ENCODE assay signal across 7 mouse cellular contexts in genomic region chr7:92741152-92741860, GRCm38 (mm10). TPM values are rescaled to one million over a fixed set of nuclear protein-coding genes. Genes with fewer than 3 reads are reported as not detected.
DNase-seq lines count a peak whose midpoint lies in the region; ATAC-seq lines count a peak whose summit lies in the region.

Rab30 (plus strand) TSS chr7:92741603.

- no peaks in the 10 kb centered on the region for H3K27me3 ChIP-seq in embryonic facial prominence, embryonic 11.5 days (ENCODE audit: control insufficient read depth, insufficient read depth, low read length)
- H3K27me3 ChIP-seq in limb, embryonic 10.5 days (ENCODE audit: low read depth, poor library complexity, severe bottlenecking): no peaks in the 10 kb centered on the region
- H3K27me3 ChIP-seq in midbrain, embryonic 13.5 days: no peaks in the 10 kb centered on the region

- peak; percentile 94 for DNase-seq in adrenal gland, postnatal 14 days
- DNase-seq in embryonic facial prominence, embryonic 11.5 days (ENCODE audit: low spot score): peak; percentile 99
- DNase-seq in kidney, adult 11 months: peak; percentile 99
- peak; percentile 92 for DNase-seq in limb, embryonic 10.5 days (ENCODE audit: low spot score)
- peak; percentile 82 for DNase-seq in spleen, adult 12 weeks (ENCODE audit: low spot score)

- H3K4me1 ChIP-seq in embryonic facial prominence, embryonic 11.5 days (ENCODE audit: control insufficient read depth, insufficient read depth, low read length): no peaks in the 10 kb centered on the region
- peaks cover 38% of the 10 kb centered on the region for H3K4me1 ChIP-seq in limb, embryonic 10.5 days
- H3K4me1 ChIP-seq in midbrain, embryonic 13.5 days (replicated peaks): peaks cover 54% of the 10 kb centered on the region

- H3K36me3 ChIP-seq in embryonic facial prominence, embryonic 11.5 days (replicated peaks; ENCODE audit: control insufficient read depth, insufficient read depth, low read depth, low read length): no peaks in the 10 kb centered on the region
- peaks cover 31% of the 10 kb centered on the region for H3K36me3 ChIP-seq in limb, embryonic 10.5 days
- peaks cover 5% of the 10 kb centered on the region for H3K36me3 ChIP-seq in midbrain, embryonic 13.5 days

- peak within 1 kb of the TSS; percentile 94 for H3K9ac ChIP-seq in embryonic facial prominence, embryonic 11.5 days (replicated peaks; ENCODE audit: low read length)
- H3K9ac ChIP-seq in midbrain, embryonic 13.5 days (replicated peaks): peak within 1 kb of the TSS; percentile 96

- H3K27ac ChIP-seq in embryonic facial prominence, embryonic 11.5 days (replicated peaks; ENCODE audit: low read depth, low read length): peak within 1 kb of the TSS; percentile 82
- H3K27ac ChIP-seq in limb, embryonic 10.5 days: peak within 1 kb of the TSS; percentile 98
- H3K27ac ChIP-seq in midbrain, embryonic 13.5 days: peak within 1 kb of the TSS; percentile 97

- H3K4me2 ChIP-seq in embryonic facial prominence, embryonic 11.5 days (ENCODE audit: low read depth, low read length): peak within 1 kb of the TSS; percentile 88
- peak within 1 kb of the TSS; percentile 82 for H3K4me2 ChIP-seq in midbrain, embryonic 13.5 days (replicated peaks)

- peak; percentile 100 for ATAC-seq in embryonic facial prominence, embryonic 11.5 days (replicated peaks; ENCODE audit: insufficient number of reproducible peaks, low FRiP score, low TSS enrichment, low read depth)
- peak; percentile 93 for ATAC-seq in granulocyte monocyte progenitor cell, adult 5-6 weeks (replicated peaks; ENCODE audit: poor library complexity, severe bottlenecking)
- ATAC-seq in midbrain, embryonic 13.5 days: peak; percentile 100

- H3K9me3 ChIP-seq in embryonic facial prominence, embryonic 11.5 days (replicated peaks; ENCODE audit: control insufficient read depth, low read length): no peaks in the 10 kb centered on the region
- no peaks in the 10 kb centered on the region for H3K9me3 ChIP-seq in limb, embryonic 10.5 days (replicated peaks)
- no peaks in the 10 kb centered on the region for H3K9me3 ChIP-seq in midbrain, embryonic 13.5 days

- peak within 1 kb of the TSS; percentile 65 for H3K4me3 ChIP-seq in embryonic facial prominence, embryonic 11.5 days (ENCODE audit: low read depth, low read length)
- peak within 1 kb of the TSS; percentile 87 for H3K4me3 ChIP-seq in limb, embryonic 10.5 days
- H3K4me3 ChIP-seq in midbrain, embryonic 13.5 days (replicated peaks): peak within 1 kb of the TSS; percentile 77

- under 1% methylated on average over 38 of the region's 38 CpGs for WGBS in embryonic facial prominence, embryonic 11.5 days
- 0% methylated on average over 38 of the region's 38 CpGs for WGBS in limb, embryonic 10.5 days
- under 1% methylated on average over 38 of the region's 38 CpGs for WGBS in midbrain, embryonic 13.5 days

RNA-seq across cellular contexts. Expression of gene Rab30, which starts in this region (rescaled TPM):
- total RNA-seq in adrenal gland, postnatal 14 days (2021): 6.4 and 6.8 TPM in 2 replicates
- 21.4 and 23.8 TPM in 2 replicates for polyA plus RNA-seq in embryonic facial prominence, embryonic 11.5 days (2014; fragmentation: Nextera tagmentation; extraction: Ambion mirVana)
- total RNA-seq in granulocyte monocyte progenitor cell, adult 5-6 weeks (2014; fragmentation: Nextera tagmentation): not detected in 2 replicates
- 0.13 TPM in 1 of 2 replicates, not detected in the other for total RNA-seq in granulocyte monocyte progenitor cell, adult 5-6 weeks (2017)
- polyA plus RNA-seq in limb, embryonic 10.5 days (2016; fragmentation: Nextera tagmentation; extraction: Ambion mirVana): 9.3 and 11.2 TPM in 2 replicates
- polyA plus RNA-seq in midbrain, embryonic 13.5 days (2015; fragmentation: Nextera tagmentation; extraction: Ambion mirVana): 21.6 and 22.4 TPM in 2 replicates

Comparison
In these comparisons a context has a peak if more than half of its experiments do, and no peak if none do; other contexts are left out.
1. Peak in every context shown above with its lines: DNase-seq, ATAC-seq, H3K4me3 ChIP-seq and H3K27ac ChIP-seq.
2. Peak in ATAC-seq in granulocyte monocyte progenitor cell, adult 5-6 weeks; RNA of the gene not detected or under 1 TPM.